Mouse (Mus musculus): ENCODE results near the gene Scp2.

GRCm38 (mm10) chr4:108136938-108137337 lies 7.9 kb downstream of the Scp2 start:
- no peak for TF ChIP-seq CHD2 (IDR thresholded peaks at IDR 0.05; ENCODE audit: low read depth, low read length)
- TF ChIP-seq ZC3H11A (IDR thresholded peaks at IDR 0.05; ENCODE audit: borderline replicate concordance, low read depth, low read length): no peak

All from ES-E14 (cell line).